Mouse (Mus musculus): ENCODE data around the gene Utrn.

Gene Utrn

GRCm38 (mm10) chr10:12430399-12430798 is 438.8 kb downstream of the Utrn start:
- no peak for DNase-seq (ENCODE audit: low read depth, low spot score)

DNA sequence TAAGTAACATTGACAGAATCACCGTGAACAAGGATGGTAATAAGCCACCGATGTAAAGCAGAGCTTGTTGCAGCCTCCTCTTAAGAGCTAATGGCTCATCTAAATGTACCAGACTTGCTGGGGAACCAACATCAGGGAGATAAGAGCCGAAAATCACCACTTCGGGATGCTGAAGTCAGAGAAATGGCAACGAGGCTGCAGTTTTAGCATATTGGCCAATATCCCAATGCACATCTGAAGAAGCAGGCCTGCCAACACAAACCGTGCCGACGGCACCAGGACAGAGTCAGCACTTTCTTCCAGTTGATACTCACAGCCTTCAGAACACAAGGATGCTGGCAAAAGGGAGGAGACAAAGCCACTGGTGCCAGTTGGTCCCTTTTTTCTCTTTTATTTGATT is 442.3 kb downstream of the Utrn start:
- DNase-seq (ENCODE audit: low read depth, low spot score), result peak; percentile 12

DNA sequence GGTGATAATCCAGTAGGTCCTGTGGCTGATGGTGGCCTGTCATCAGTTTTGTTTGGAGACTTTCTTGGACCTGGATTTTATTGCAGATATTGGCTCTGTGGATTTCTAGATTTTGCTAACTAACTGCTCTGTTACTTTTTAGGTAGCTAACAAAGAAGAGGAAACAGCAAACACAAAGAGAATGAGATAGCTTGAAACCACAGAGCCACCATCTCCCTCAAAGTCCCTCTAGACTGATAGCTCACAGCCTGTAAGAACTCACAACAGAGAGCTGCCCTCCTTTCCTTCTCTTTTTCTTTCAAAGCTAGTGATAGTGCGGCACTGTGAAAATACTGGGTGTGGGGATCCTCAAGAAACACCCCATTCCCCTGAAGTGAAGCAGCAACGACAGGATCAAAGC is 444.2 kb downstream of the Utrn start:
- DNase-seq (ENCODE audit: low read depth, low spot score), result no peak

GRCm38 (mm10) chr10:12423994-12424725 is 445.0 kb downstream of the Utrn start:
- no peak for DNase-seq (ENCODE audit: low read depth, low spot score)

- no peak for DNase-seq (ENCODE audit: low read depth, low spot score)
These were observed 454.2 kb downstream of the Utrn start for GRCm38 (mm10) chr10:12414967-12415366.

- no peak for DNase-seq (ENCODE audit: low read depth, low spot score)
These were observed 462.6 kb downstream of the Utrn start for GRCm38 (mm10) chr10:12406338-12407110.

GRCm38 (mm10) chr10:12399450-12399849 is 469.7 kb downstream of the Utrn start:
- DNase-seq (ENCODE audit: low read depth, low spot score), result no peak

DNA sequence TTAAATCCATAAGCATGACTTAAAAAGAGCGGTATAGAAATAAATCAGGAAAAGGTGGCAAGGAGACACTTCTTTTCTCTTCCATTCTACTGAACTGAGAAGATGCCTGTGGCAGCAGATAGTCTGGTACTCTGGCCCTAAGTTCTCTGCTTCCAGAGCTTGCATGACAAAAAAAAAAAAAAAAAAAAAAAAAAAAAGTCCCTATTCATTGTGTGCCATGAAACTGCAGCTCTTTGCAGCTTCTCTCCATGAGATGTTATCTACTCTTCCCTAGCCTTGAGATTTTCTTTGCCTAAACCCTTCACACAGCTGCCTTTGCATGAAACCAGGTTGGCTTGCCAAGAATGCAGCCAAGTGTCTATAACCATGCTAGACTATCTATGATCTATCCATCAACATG is 489.0 kb downstream of the Utrn start:
- DNase-seq (ENCODE audit: low read depth, low spot score), result no peak

- DNase-seq (ENCODE audit: low read depth, low spot score), result no peak
These were observed 490.0 kb downstream of the Utrn start for GRCm38 (mm10) chr10:12379123-12379522.

DNA sequence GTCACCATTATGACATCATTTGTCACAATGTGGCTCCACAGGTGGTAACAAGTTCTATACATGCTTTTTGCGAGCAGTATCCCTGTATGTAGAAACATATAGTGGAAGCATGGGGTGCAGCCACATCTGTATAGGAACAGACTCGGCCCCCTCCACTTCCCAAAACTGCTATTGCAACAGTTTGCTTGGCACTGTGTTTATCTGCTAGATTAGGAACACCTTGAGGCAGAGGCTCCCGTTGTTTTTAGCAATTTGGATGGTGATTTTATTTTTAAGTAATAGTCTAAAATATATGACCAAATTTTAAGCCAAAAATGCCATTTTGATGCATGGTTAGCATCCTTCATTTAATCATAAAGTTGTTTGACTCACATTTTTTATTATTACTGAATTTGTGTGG is 491.4 kb downstream of the Utrn start:
- no peak for DNase-seq (ENCODE audit: low read depth, low spot score)

DNA sequence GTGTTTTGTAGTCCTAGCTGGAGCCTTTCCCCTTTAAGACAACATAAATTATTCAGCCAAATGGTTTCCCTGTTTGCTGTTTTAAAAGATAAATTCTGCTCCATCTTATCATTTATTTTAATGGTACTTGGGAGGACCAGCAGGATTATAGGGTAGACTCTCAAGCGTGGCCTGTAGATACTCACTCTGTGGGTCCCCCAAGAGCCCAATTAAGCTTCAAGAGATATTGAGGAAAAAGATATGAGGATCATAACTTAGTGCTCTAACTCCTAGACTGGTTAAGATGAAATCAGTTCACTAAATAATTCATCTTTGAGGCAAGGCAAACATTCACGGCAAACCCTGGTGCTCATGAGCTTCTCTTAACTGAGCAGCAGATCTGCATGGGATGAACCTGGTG is 493.1 kb downstream of the Utrn start:
- DNase-seq (ENCODE audit: low read depth, low spot score), result no peak

- DNase-seq (ENCODE audit: low read depth, low spot score), result no peak
These were observed 494.4 kb downstream of the Utrn start for GRCm38 (mm10) chr10:12374741-12375140.

DNA sequence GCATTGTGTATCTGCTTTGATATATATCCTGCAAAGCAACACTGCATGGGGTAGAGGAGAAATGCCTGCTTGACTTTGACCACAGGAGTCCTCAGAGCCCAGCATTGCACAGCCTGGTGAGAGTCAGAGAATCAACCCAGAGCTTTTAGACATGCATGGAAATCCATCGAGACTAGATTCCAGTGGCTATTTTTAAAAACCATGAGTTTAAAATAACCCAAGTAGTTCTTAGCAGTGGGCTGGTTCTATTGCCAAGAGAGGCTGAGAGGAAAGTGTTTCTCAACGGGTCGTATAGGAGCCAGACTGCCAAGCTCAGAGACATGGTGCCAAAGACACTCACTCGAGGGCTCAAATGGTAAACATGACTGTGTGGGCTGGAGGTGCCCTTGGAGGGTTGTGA is 514.6 kb downstream of the Utrn start:
- no peak for DNase-seq (ENCODE audit: low read depth, low spot score)

DNA sequence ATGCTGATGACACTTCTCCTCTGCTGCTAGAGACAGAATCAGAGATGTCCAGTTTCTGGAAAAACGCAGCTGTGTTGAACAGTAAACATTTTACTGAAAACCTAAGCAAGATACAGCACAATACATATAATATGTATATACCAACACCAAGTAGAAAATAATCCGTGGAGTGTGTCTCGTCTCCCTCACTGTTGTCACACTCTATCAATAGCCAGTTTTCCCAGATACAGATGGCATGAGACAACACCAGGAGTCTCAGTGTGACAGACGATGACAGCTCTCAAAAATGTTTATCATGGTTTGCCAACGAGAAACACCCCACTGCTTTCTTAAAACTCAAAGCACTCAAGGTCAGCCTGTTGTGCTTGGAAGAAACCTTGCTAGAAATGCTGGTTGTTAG is 515.1 kb downstream of the Utrn start:
- DNase-seq (ENCODE audit: low read depth, low spot score), result no peak

DNA sequence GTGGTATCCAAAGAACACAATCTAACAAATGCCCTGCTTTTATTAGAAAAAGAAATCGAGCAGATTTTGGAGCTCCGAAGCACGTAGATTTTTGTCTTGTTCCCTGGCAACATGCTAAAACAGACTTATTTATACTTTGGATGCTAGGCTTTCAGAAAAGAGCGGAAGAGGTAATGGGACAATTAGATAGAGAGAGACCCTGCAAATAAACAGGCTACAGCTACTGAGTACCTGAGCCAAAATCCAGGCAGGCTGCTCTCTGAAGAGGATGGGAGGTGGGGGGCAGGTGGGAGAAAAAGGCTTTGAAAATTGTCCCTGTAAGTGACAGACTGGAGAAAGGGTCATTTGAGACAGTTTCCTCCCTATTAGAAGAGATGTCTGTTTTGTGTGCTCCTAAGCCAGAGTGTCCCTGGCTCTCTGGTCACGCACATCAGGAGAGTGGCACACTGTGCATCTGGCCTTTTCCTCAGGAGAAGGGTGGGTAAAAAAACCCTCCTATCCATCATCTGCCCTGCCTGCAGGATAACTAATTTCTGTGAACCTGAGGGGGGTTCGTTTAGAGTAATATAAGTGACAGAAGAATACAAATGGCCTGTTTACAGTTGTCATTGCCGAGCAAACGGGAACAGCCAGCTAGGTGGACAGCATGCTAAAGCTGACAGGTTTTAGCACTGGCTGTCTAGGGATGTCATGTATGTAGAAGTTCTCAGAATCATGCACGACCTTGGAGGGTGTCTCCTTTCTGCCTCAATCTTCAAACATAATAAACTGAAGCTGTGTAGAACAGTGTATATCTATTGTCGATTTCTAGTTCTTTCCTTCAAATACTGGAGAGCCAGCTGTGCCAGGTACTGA is 529.2 kb downstream of the Utrn start:
- DNase-seq (ENCODE audit: low read depth, low spot score), result no peak

GRCm38 (mm10) chr10:12339005-12339703 is 530.0 kb downstream of the Utrn start:
- DNase-seq (ENCODE audit: low read depth, low spot score), result no peak
